Mouse (Mus musculus) MEL (cell line): Measurements from ENCODE around the gene Gm8271. TPM values are rescaled to one million over a fixed set of nuclear protein-coding genes. Genes with fewer than 3 reads are reported as not detected.
"Not testable (repeated sequence)": the region's sequence is repeated elsewhere in the genome, so short reads cannot be mapped to it uniquely, and the experiment has no call there.

Experiments
- DNase-seq: peaks from one replicate; pipeline ENCODE4 v3.0.0; 2011; ENCODE audit warnings: low read depth, low spot score
- H3K27ac ChIP-seq: 2 replicates; pipeline ENCODE4 v1.5.1; 2012; ENCODE audit warnings: low read depth, mild to moderate bottlenecking, control low read depth, low read length, moderate library complexity; ENCODE audit not compliant: control insufficient read depth
- H3K27me3 ChIP-seq, 2 experiments: fragments of 150-350 bp in 1 of 2; sonication (generic) in 1 of 2; 2 replicates each; pipeline ENCODE4 v1.6.1; 2012; ENCODE audit warnings: low read length in 2 of 2, mild to moderate bottlenecking in 2 of 2, improper control_type of control experiment in 1 of 2, moderate library complexity in 1 of 2; ENCODE audit not compliant: insufficient read depth in 2 of 2, control insufficient read depth in 1 of 2
- H3K36me3 ChIP-seq, 2 experiments: 2 replicates each; pipeline ENCODE4 v1.6.1; 2012 to 2014; ENCODE audit warnings: low read length in 2 of 2, improper control_type of control experiment in 1 of 2, inconsistent platforms in 1 of 2, mild to moderate bottlenecking in 1 of 2; ENCODE audit not compliant: insufficient read depth in 2 of 2, control insufficient read depth in 1 of 2
- H3K4me1 ChIP-seq, 2 experiments: fragments of 150-350 bp in 1 of 2; sonication (generic) in 1 of 2; 2 replicates each; pipeline ENCODE4 v1.6.1; 2012; ENCODE audit warnings: low read length in 2 of 2, improper control_type of control experiment in 1 of 2, mild to moderate bottlenecking in 1 of 2; ENCODE audit not compliant: insufficient read depth in 2 of 2, control insufficient read depth in 1 of 2
- H3K4me3 ChIP-seq, 2 experiments: fragments of 150-350 bp in 1 of 2; sonication (generic) in 1 of 2; 2 replicates each; pipeline ENCODE4 v1.5.1; 2012; ENCODE audit warnings: low read depth in 2 of 2, low read length in 2 of 2, mild to moderate bottlenecking in 2 of 2, moderate library complexity in 2 of 2, control low read depth in 1 of 2, improper control_type of control experiment in 1 of 2; ENCODE audit not compliant: control insufficient read depth in 1 of 2, insufficient read depth in 1 of 2
- H3K79me2 ChIP-seq: 2 replicates; pipeline ENCODE4 v1.6.1; 2012; ENCODE audit warnings: mild to moderate bottlenecking, low read length, moderate library complexity; ENCODE audit not compliant: control insufficient read depth, poor library complexity, insufficient read depth
- H3K9ac ChIP-seq: 2 replicates; pipeline ENCODE4 v1.6.1; 2012; ENCODE audit warnings: low read depth, mild to moderate bottlenecking, control low read depth, low read length, moderate library complexity; ENCODE audit not compliant: control insufficient read depth, poor library complexity, severe bottlenecking
- H3K9me3 ChIP-seq: fragments of 150-350 bp; sonication (generic); replicated peaks from 2 replicates; pipeline ENCODE4 v1.6.1; 2012; ENCODE audit warnings: mild to moderate bottlenecking, low read length, improper control_type of control experiment, moderate library complexity; ENCODE audit not compliant: insufficient read depth
- polyA plus RNA-seq, 2 experiments: library from polyadenylated mRNA; stranded (reverse) in 1 of 2; unstranded in 1 of 2; fragments of >175 nt in 1 of 2; fragments of >200 nt in 1 of 2; gene quantifications; 2 replicates each; pipeline versions ENCODE4 v1.2.1 to v1.2.4; 2012; ENCODE audit warnings: low replicate concordance in 2 of 2, low read depth in 1 of 2; ENCODE audit not compliant: insufficient read length in 2 of 2, insufficient read depth in 1 of 2, missing spikeins in 1 of 2
- total RNA-seq: library from RNA; depleted of rRNA; stranded (reverse); fragments of 300-350 nt; gene quantifications from 2 replicates; pipeline ENCODE4 v1.2.3, GENCODE M21; 2012; rRNA removed

The Gm8271 gene
- total RNA-seq (not detected in 2 replicates), polyA plus RNA-seq (not detected)

DNA sequence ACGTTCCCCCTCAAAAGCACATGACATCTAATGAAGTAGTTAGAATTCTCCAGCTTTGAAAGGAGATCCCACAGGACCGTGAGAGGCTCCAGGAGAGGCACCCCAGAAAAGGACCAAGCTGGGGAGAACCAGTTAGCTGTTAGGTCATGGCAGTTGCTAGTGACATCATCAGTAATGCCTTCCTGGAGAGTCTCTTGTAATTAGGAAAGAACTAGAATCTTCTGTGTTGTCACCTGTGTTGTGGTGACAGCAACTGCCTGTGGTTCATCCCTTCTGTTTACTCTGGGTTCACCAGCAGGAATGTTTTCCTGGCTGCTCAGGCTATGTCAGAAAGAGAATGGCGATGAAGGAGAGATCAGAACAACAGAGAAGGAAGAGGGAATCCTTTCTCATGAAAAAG lies at the start of gene Gm8271:
TSS of gene Gm8271 (plus strand) at position 301 of the 400 bp plus-strand sequence.
- H3K4me1 ChIP-seq, H3K27ac ChIP-seq, H3K36me3 ChIP-seq, H3K9me3 ChIP-seq, H3K4me3 ChIP-seq, H3K79me2 ChIP-seq, H3K9ac ChIP-seq, H3K27me3 ChIP-seq, DNase-seq: not testable (repeated sequence)

DNA sequence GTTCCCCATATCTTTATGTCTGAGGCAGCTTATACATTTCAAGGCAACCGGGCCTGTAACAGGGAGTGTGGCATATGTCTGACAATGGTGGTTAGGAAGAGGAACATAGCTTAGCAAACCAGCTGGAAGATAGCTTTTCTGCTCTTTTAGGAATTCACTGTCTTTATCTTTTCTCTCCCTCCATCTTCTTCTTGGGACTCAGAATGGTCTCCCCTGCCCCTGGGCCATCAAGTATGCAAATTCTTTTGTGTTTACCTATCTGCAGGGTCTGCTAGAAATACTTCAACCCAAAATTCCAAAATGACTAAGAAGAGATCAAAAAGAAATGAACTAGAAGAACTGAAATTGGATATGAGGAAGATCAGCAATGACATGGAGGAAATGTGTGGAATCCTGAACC lies 21.4 kb upstream of the Gm8271 start, which contains the start of gene Gm3317:
TSS of gene Gm3317 (plus strand) at position 301 of the 400 bp plus-strand sequence.
- not testable (repeated sequence) for H3K27me3 ChIP-seq, H3K36me3 ChIP-seq, H3K27ac ChIP-seq, H3K4me3 ChIP-seq, H3K79me2 ChIP-seq, H3K9me3 ChIP-seq, DNase-seq, H3K4me1 ChIP-seq, H3K9ac ChIP-seq

Other genes starting within 250 kb of the Gm8271 start
- not detected in 2 replicates for gene Gm8297, start 201.9 kb upstream of the Gm8271 start, total RNA-seq
- gene Gm8297, start 201.9 kb upstream of the Gm8271 start, polyA plus RNA-seq: not detected
- gene Gm3298, start 169.9 kb upstream of the Gm8271 start, total RNA-seq: not detected in 2 replicates
- not detected for gene Gm3298, start 169.9 kb upstream of the Gm8271 start, polyA plus RNA-seq
- gene 4930555G01Rik, start 135.2 kb upstream of the Gm8271 start, total RNA-seq: not detected in 2 replicates
- gene 4930555G01Rik, start 135.2 kb upstream of the Gm8271 start, polyA plus RNA-seq: not detected
- not detected in 2 replicates for gene Gm8281, start 114.8 kb upstream of the Gm8271 start, total RNA-seq
- gene Gm8281, start 114.8 kb upstream of the Gm8271 start, polyA plus RNA-seq: not detected
- gene Gm8279, start 54.3 kb upstream of the Gm8271 start, total RNA-seq: not detected in 2 replicates
- gene Gm8279, start 54.3 kb upstream of the Gm8271 start, polyA plus RNA-seq: not detected
- gene Gm3317, start 21.3 kb upstream of the Gm8271 start, total RNA-seq: not detected in 2 replicates
- not detected for gene Gm3317, start 21.3 kb upstream of the Gm8271 start, polyA plus RNA-seq
- not detected in 2 replicates for gene Gm3526, start 74.8 kb downstream of the Gm8271 start, total RNA-seq
- gene Gm3526, start 74.8 kb downstream of the Gm8271 start, polyA plus RNA-seq: not detected
- not detected in 2 replicates for gene Gm3542, start 149.1 kb downstream of the Gm8271 start, total RNA-seq
- gene Gm3542, start 149.1 kb downstream of the Gm8271 start, polyA plus RNA-seq: not detected
- gene Gm3500, start 203.3 kb downstream of the Gm8271 start, total RNA-seq: not detected in 2 replicates
- not detected for gene Gm3500, start 203.3 kb downstream of the Gm8271 start, polyA plus RNA-seq